Mouse (Mus musculus) hindbrain, embryonic 11.5 days (tissue): ENCODE measurements around the gene Slc25a13. TPM values are rescaled to one million over a fixed set of nuclear protein-coding genes. Genes with fewer than 3 reads are reported as not detected.

Source experiments
- ATAC-seq: fragments of 200-750 bp; cut with Nextera tagmentation; 2 replicates; pipeline ENCODE4 v1.8.0; 2017; ENCODE audit warnings: mild to moderate bottlenecking, moderate TSS enrichment, moderate library complexity; ENCODE audit not compliant: low FRiP score
- DNase-seq: peaks from one replicate; pipeline ENCODE4 v3.0.0-alpha.2; 2015; ENCODE audit warnings: low spot score
- H3K27ac ChIP-seq: fragments of 300-500 bp; sonication (generic); 2 replicates; pipeline ENCODE4 v1.5.1; 2014; ENCODE audit warnings: mild to moderate bottlenecking, low read depth, low read length
- H3K27me3 ChIP-seq: fragments of 300-500 bp; sonication (generic); 2 replicates; pipeline ENCODE4 v1.6.1; 2014; ENCODE audit warnings: mild to moderate bottlenecking, low read length, moderate library complexity, mixed read lengths; ENCODE audit not compliant: control insufficient read depth, insufficient read depth
- H3K36me3 ChIP-seq: fragments of 300-500 bp; sonication (generic); 2 replicates; pipeline ENCODE4 v1.6.1; 2014; ENCODE audit warnings: mild to moderate bottlenecking, low read length, moderate library complexity, mixed read lengths; ENCODE audit not compliant: control insufficient read depth, insufficient read depth
- H3K4me1 ChIP-seq: fragments of 300-500 bp; sonication (generic); replicated peaks from 2 replicates; pipeline ENCODE4 v1.6.1; 2014; ENCODE audit warnings: low read length, mixed read lengths; ENCODE audit not compliant: control insufficient read depth, insufficient read depth
- H3K4me2 ChIP-seq: fragments of 300-500 bp; sonication (generic); replicated peaks from 2 replicates; pipeline ENCODE4 v1.6.1; 2014; ENCODE audit warnings: mild to moderate bottlenecking, low read depth, low read length
- H3K4me3 ChIP-seq: fragments of 300-500 bp; sonication (generic); 2 replicates; pipeline ENCODE4 v1.5.1; 2014; ENCODE audit warnings: low read depth, low read length
- H3K9ac ChIP-seq: fragments of 300-500 bp; sonication (generic); 2 replicates; pipeline ENCODE4 v1.6.1; 2014; ENCODE audit warnings: low read depth, low read length
- H3K9me3 ChIP-seq: fragments of 300-500 bp; sonication (generic); 2 replicates; pipeline ENCODE4 v1.6.1; 2016; ENCODE audit warnings: low read length; ENCODE audit not compliant: control insufficient read depth
- WGBS: fragments of 180-500 bp; shearing (Covaris S2); extraction: QIAGEN DNeasy Blood & Tissue Kit; methylation state at CpG from one replicate; pipeline ENCODE4 v1.1.7; 2014; 5-methylcytosine and 5-hydroxymethylcytosine counted together
- polyA plus RNA-seq: library from polyadenylated mRNA; unstranded; fragments of >200 nt; fragmentation: Nextera tagmentation; extraction: Ambion mirVana; gene quantifications from 2 replicates; pipeline ENCODE4 v1.2.1, GENCODE M21; 2014

Slc25a13 gene
- polyA plus RNA-seq, 1 experiment from 2014 or later: 31.0 TPM

- no peak for ATAC-seq
- Histone ChIP-seq H3K27ac (no peak overlapping the region), H3K9ac (no peak overlapping the region), H3K36me3 (no peaks in the 10 kb centered on the region), H3K27me3 (no peaks in the 10 kb centered on the region), H3K4me3 (no peak overlapping the region), H3K4me2 (no peak overlapping the region), H3K4me1 (peaks cover 5% of the 10 kb centered on the region), H3K9me3 (no peaks in the 10 kb centered on the region)
- no peak for DNase-seq
- 85% methylated on average over 10 of the region's 10 CpGs for WGBS
These were observed 49.4 kb downstream of the Slc25a13 start for GRCm38 (mm10) chr6:6167339-6168126.

GRCm38 (mm10) chr6:6162993-6163623, 53.9 kb downstream of the Slc25a13 start:
- Histone ChIP-seq H3K4me1 (0 out of 2 replicates have a peak, but pooled peaks cover 3% of the 10 kb centered on the region), H3K36me3 (no peaks in the 10 kb centered on the region), H3K27me3 (peaks cover 2% of the 10 kb centered on the region; the same call in 1 of the 2 replicates), H3K9ac (no peak overlapping the region), H3K4me3 (no peak overlapping the region), H3K27ac (no peak overlapping the region), H3K9me3 (no peaks in the 10 kb centered on the region), H3K4me2 (no peak overlapping the region)
- 47% methylated on average over 7 of the region's 7 CpGs for WGBS
- DNase-seq (peak; percentile 40), ATAC-seq (peak; percentile 88)

GRCm38 (mm10) chr6:6162146-6162545, 54.8 kb downstream of the Slc25a13 start:
- no peak overlapping the region for H3K4me3 ChIP-seq
- DNase-seq (no peak), ATAC-seq (peak; percentile 14; the same call in 1 of the 2 replicates)
- H3K4me2 ChIP-seq: no peak overlapping the region
- H3K4me1 ChIP-seq: 0 out of 2 replicates have a peak, but pooled peaks cover 3% of the 10 kb centered on the region
- H3K9me3 ChIP-seq: no peaks in the 10 kb centered on the region
- 43% methylated on average over 6 of the region's 6 CpGs for WGBS
- H3K36me3 ChIP-seq: no peaks in the 10 kb centered on the region
- H3K27me3 ChIP-seq: peaks cover 2% of the 10 kb centered on the region; the same call in 1 of the 2 replicates
- H3K27ac ChIP-seq: 0 out of 2 replicates have a peak overlapping the region, but pooled peaks have one; percentile 20
- no peak overlapping the region for H3K9ac ChIP-seq

GRCm38 (mm10) chr6:6160645-6161426, 56.1 kb downstream of the Slc25a13 start:
- H3K27me3 ChIP-seq: peaks cover 2% of the 10 kb centered on the region; the same call in 1 of the 2 replicates
- no peaks in the 10 kb centered on the region for H3K36me3 ChIP-seq
- 0 out of 2 replicates have a peak, but pooled peaks cover 3% of the 10 kb centered on the region for H3K4me1 ChIP-seq
- no peak overlapping the region for H3K4me3 ChIP-seq
- H3K4me2 ChIP-seq: no peak overlapping the region
- no peak for DNase-seq
- 85% methylated on average over 7 of the region's 7 CpGs for WGBS
- H3K27ac ChIP-seq: no peak overlapping the region
- ATAC-seq: no peak
- H3K9me3 ChIP-seq: no peaks in the 10 kb centered on the region
- no peak overlapping the region for H3K9ac ChIP-seq

- 0 out of 2 replicates have a peak, but pooled peaks cover 3% of the 10 kb centered on the region for H3K4me1 ChIP-seq
- 12% methylated on average over 7 of the region's 7 CpGs for WGBS
- DNase-seq (peak; percentile 25), ATAC-seq (peak; percentile 46; the same call in 1 of the 2 replicates)
- H3K27ac ChIP-seq: no peak overlapping the region
- no peak overlapping the region for H3K9ac ChIP-seq
- no peaks in the 10 kb centered on the region for H3K36me3 ChIP-seq
- H3K9me3 ChIP-seq: no peaks in the 10 kb centered on the region
- no peak overlapping the region for H3K4me2 ChIP-seq
- no peak overlapping the region for H3K4me3 ChIP-seq
- peaks cover 2% of the 10 kb centered on the region; the same call in 1 of the 2 replicates for H3K27me3 ChIP-seq
These were observed 57.6 kb downstream of the Slc25a13 start for GRCm38 (mm10) chr6:6159221-6159859.

GRCm38 (mm10) chr6:6153426-6153825, 63.5 kb downstream of the Slc25a13 start:
- H3K9ac ChIP-seq: no peak overlapping the region
- no peaks in the 10 kb centered on the region for H3K4me1 ChIP-seq
- no peak for ATAC-seq
- H3K27ac ChIP-seq: no peak overlapping the region
- 76% methylated on average over 10 of the region's 10 CpGs for WGBS
- no peaks in the 10 kb centered on the region for H3K36me3 ChIP-seq
- H3K4me3 ChIP-seq: no peak overlapping the region
- H3K4me2 ChIP-seq: no peak overlapping the region
- no peak for DNase-seq
- H3K27me3 ChIP-seq: no peaks in the 10 kb centered on the region
- no peaks in the 10 kb centered on the region for H3K9me3 ChIP-seq

- no peaks in the 10 kb centered on the region for H3K9me3 ChIP-seq
These were observed 66.2 kb downstream of the Slc25a13 start for GRCm38 (mm10) chr6:6150811-6151210.

GRCm38 (mm10) chr6:6149751-6150150, 67.2 kb downstream of the Slc25a13 start:
- no peak for DNase-seq
- Histone ChIP-seq H3K9me3 (no peaks in the 10 kb centered on the region), H3K36me3 (no peaks in the 10 kb centered on the region), H3K27ac (no peak overlapping the region), H3K4me3 (no peak overlapping the region), H3K4me1 (no peaks in the 10 kb centered on the region), H3K27me3 (no peaks in the 10 kb centered on the region), H3K4me2 (no peak overlapping the region), H3K9ac (no peak overlapping the region)
- 87% methylated on average over 2 of the region's 2 CpGs for WGBS
- no peak for ATAC-seq

More at GRCm38 (mm10) chr6:6150811-6151210, 66.2 kb downstream of the Slc25a13 start:
- Histone ChIP-seq H3K4me2 (no peak overlapping the region), H3K36me3 (no peaks in the 10 kb centered on the region), H3K27ac (no peak overlapping the region), H3K4me1 (no peaks in the 10 kb centered on the region), H3K27me3 (no peaks in the 10 kb centered on the region), H3K9ac (no peak overlapping the region), H3K4me3 (no peak overlapping the region)
- 95% methylated on average over 6 of the region's 6 CpGs for WGBS
- DNase-seq: no peak
- ATAC-seq: no peak
